Mouse (Mus musculus): ENCODE data around the gene Ide. TPM values are rescaled to one million over a fixed set of nuclear protein-coding genes. Genes with fewer than 3 reads are reported as not detected.

Gene Ide
- polyA plus RNA-seq, 1 experiment from 2014 or later: 46.1 TPM

DNA sequence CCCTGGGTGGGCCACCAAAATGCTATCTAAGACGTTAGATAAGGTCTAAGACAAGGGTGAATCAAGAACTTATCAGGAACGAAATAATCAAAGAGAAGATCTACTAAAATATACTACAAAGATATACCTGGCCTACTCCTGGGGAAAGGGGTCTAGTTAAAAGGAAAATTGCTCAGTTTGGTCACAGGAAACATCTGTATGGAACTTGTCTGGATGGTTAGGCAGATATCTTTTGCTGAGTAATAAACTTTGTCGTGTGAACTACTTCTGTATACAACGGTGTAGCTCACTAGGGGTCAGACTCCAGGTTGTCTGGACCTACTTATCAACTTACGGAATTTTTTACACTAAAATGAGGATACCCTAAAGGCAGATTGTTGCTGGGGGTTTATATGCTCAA lies 22.4 kb upstream of the Ide start:
- Histone ChIP-seq H3K27me3 (ENCODE audit: insufficient read depth, poor library complexity, severe bottlenecking) (no peaks in the 10 kb centered on the region), H3K4me1 (replicated peaks) (peaks cover 3% of the 10 kb centered on the region; the same call in 1 of the 2 replicates), H3K36me3 (no peaks in the 10 kb centered on the region), H3K4me3 (no peak overlapping the region), H3K9me3 (no peaks in the 10 kb centered on the region), H3K27ac (no peak overlapping the region)
- no peak for DNase-seq (ENCODE audit: low spot score)
- 72% methylated on average over 5 of the region's 5 CpGs for WGBS

DNA sequence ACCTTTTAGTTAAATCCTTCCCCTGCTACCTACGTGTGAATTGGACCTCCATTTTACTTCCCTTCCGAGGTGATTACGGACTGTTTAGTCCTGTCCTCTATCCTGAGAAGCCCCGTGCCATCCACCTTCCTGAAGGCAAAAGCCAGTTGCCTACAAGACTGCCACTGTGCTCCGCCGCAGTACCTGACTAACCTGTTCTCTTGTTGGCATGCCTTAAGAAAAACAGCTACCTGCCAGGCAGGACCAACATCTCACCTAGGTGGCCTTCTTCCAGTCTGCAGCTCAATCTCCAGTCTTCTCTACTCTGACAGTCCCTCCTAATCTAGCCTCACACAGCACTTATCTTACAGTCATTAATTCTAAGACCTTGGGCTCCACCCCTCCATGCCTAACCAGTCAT lies 15.7 kb upstream of the Ide start:
- Histone ChIP-seq H3K4me1 (replicated peaks) (no peaks in the 10 kb centered on the region), H3K9me3 (0 out of 2 replicates have a peak, but pooled peaks cover 5% of the 10 kb centered on the region), H3K36me3 (peaks cover 17% of the 10 kb centered on the region), H3K27me3 (ENCODE audit: insufficient read depth, poor library complexity, severe bottlenecking) (no peaks in the 10 kb centered on the region), H3K27ac (no peak overlapping the region), H3K4me3 (no peak overlapping the region)
- WGBS: 93% methylated on average over 6 of the region's 6 CpGs
- DNase-seq (ENCODE audit: low spot score): no peak

DNA sequence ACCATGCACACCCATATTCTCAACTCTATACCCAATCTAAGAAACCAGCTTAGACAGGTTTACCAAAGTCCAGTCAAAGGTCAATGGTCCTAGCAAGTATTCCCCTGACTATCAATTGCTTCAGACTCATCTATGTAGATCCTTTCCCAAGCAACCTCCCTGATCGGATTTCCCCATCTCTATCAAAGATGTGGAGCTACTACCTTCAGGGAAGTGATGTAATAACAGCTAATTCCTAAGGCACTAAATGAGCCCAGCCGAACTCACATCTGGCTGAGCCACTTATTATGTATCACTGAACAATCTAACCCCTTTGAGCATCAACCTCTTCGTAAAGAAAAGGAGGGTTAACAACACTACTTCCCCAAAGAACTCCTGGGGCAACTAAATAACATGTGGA lies 15.1 kb upstream of the Ide start:
- peaks cover 17% of the 10 kb centered on the region for H3K36me3 ChIP-seq
- H3K27ac ChIP-seq: no peak overlapping the region
- no peak overlapping the region for H3K4me3 ChIP-seq
- no peak for DNase-seq (ENCODE audit: low spot score)
- no peaks in the 10 kb centered on the region for H3K4me1 ChIP-seq (replicated peaks)
- H3K27me3 ChIP-seq (ENCODE audit: insufficient read depth, poor library complexity, severe bottlenecking): no peaks in the 10 kb centered on the region
- H3K9me3 ChIP-seq: 0 out of 2 replicates have a peak, but pooled peaks cover 5% of the 10 kb centered on the region
- 93% methylated on average over 3 of the region's 3 CpGs for WGBS

DNA sequence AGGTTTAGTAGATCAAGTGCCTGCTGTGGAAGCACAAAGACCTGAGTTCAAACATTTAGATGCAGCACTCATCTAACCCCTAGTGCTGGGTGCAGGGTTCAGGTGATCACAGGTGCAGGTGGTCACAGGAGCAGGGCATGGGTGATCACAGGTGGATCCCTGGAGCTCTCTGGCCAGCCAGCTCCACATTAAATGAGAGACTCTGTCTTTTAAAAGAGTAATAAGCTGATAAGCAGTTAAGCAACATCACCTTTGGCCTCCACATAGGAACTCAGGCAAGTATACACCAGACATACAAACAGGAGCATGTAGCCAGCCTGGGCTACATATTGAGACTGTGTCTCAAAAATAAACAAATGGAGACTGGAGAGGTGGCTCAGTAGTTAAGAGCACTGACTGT lies 11.3 kb upstream of the Ide start:
- Histone ChIP-seq H3K4me1 (replicated peaks) (no peaks in the 10 kb centered on the region), H3K36me3 (peaks cover 17% of the 10 kb centered on the region), H3K27ac (no peak overlapping the region)

DNA sequence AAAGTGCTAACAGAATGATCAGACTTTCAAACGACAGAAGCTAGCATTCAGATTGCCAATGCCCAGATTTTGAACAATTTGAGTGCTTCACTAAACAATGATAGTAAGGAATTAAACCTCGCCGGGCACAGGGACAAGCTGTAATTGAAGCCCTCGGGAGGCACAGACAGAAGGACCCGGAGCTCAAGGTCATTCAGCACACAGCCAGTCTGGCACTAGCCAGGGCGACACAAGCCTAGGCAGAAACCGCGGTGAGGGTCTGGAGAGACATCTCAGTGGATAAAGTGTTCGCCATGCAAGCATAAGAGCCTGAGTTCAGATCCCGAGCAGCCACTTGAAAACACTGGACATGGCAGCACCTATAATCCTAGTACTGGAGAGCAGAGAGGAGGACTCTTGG lies 10.7 kb upstream of the Ide start:
- peaks cover 17% of the 10 kb centered on the region for H3K36me3 ChIP-seq
- no peak for DNase-seq (ENCODE audit: low spot score)
- H3K4me3 ChIP-seq: no peak overlapping the region
- no peaks in the 10 kb centered on the region for H3K4me1 ChIP-seq (replicated peaks)
- WGBS: 89% methylated on average over 10 of the region's 10 CpGs
- H3K27ac ChIP-seq: no peak overlapping the region
- H3K27me3 ChIP-seq (ENCODE audit: insufficient read depth, poor library complexity, severe bottlenecking): no peaks in the 10 kb centered on the region
- 0 out of 2 replicates have a peak, but pooled peaks cover 5% of the 10 kb centered on the region for H3K9me3 ChIP-seq

More for the DNA sequence above, 11.3 kb upstream of the Ide start:
- no peak for DNase-seq (ENCODE audit: low spot score)
- Histone ChIP-seq H3K9me3 (0 out of 2 replicates have a peak, but pooled peaks cover 5% of the 10 kb centered on the region), H3K4me3 (no peak overlapping the region), H3K27me3 (ENCODE audit: insufficient read depth, poor library complexity, severe bottlenecking) (no peaks in the 10 kb centered on the region)

DNA sequence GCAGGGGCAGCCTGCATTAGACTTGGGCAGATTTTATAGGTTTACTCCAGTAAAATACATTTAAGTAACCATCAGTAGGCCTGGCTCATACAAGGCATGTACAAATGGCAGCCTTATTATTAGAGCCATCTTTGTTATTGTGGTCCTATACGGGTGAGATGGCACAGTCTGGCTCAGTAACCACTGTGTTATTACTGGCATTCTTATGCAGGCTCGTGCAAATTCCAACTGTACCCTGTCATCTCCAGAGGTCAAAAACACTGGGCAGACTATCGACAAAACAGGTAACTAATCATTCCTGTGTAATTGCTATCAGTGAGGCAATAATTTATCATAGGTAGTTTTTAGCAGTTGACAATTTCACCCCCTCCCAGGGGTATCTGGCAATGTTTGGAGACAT lies 8.6 kb upstream of the Ide start:
- H3K4me1 ChIP-seq (replicated peaks): no peaks in the 10 kb centered on the region
- no peak overlapping the region for H3K27ac ChIP-seq
- H3K4me3 ChIP-seq: no peak overlapping the region
- peaks cover 5% of the 10 kb centered on the region for H3K36me3 ChIP-seq
- H3K9me3 ChIP-seq: no peaks in the 10 kb centered on the region
- no peak for DNase-seq (ENCODE audit: low spot score)
- WGBS: 85% methylated on average over 3 of the region's 3 CpGs
- H3K27me3 ChIP-seq (ENCODE audit: insufficient read depth, poor library complexity, severe bottlenecking): no peaks in the 10 kb centered on the region

DNA sequence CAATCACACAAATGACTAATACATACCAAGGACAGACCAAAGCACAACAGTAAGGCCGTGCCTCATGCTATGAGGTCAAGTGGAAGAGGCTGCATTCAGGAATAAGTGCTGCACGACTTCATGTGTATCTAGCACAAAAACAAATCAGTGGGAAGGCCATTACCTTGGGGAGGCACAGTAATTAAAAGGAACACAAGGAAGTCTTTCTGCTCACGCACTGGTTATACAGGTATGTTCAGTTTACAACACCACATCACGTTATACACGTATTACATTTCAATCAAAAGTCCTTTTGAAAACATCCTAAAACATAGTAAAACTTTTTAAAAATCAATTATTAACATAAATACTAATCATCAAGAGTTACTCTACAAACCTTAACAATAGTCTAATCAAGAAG lies 6.2 kb upstream of the Ide start:
- H3K4me1 ChIP-seq (replicated peaks): no peaks in the 10 kb centered on the region
- no peak overlapping the region for H3K27ac ChIP-seq
- no peaks in the 10 kb centered on the region for H3K27me3 ChIP-seq (ENCODE audit: insufficient read depth, poor library complexity, severe bottlenecking)
- DNase-seq (ENCODE audit: low spot score): no peak
- WGBS: 88% methylated on average over 5 of the region's 5 CpGs
- H3K4me3 ChIP-seq: no peak overlapping the region
- H3K9me3 ChIP-seq: no peaks in the 10 kb centered on the region
- H3K36me3 ChIP-seq: no peaks in the 10 kb centered on the region

DNA sequence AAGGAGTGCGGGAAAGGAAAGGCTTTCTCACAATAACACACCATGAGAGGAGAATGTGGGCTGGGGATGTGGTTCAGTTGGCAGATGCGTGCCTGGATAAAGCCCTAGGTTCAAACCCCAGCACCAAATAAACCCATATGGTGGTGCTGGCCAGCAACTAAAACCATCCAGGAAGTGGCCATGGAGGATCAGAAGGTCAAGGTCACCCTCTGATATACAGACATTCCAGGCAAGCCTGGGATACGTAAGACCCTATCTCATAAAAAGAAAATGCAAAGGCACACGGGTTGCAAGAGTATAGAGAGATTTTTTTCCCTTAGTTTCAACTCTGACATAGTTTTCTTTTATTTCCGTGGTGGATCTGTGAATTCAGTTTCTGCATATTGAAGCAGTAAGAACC lies 3.3 kb upstream of the Ide start:
- WGBS: 84% methylated on average over 5 of the region's 5 CpGs
- DNase-seq (ENCODE audit: low spot score): no peak
- Histone ChIP-seq H3K36me3 (no peaks in the 10 kb centered on the region), H3K27me3 (ENCODE audit: insufficient read depth, poor library complexity, severe bottlenecking) (no peaks in the 10 kb centered on the region), H3K27ac (no peak overlapping the region), H3K4me1 (replicated peaks) (no peaks in the 10 kb centered on the region), H3K9me3 (no peaks in the 10 kb centered on the region), H3K4me3 (no peak overlapping the region)

DNA sequence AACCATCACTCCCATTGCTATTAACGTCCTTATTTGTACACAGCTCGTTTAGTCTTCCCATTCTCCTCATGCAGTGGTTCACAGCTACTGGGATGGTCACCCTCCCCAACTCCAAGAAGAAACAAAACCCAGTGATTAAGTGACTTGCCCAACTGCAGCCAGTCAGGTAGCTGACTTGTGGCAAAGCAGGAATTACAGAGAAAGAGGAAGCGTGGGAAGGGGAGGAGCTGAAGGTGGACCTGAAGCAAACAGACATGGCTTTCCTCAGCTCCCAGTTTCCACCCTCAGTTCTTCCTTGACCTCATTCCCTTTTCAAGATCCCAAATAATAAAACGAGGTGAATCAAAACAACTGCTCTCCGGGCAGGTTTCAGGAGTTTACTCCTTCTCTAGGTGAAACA lies 2.8 kb upstream of the Ide start:
- DNase-seq (ENCODE audit: low spot score): no peak
- WGBS: 89% methylated on average over 5 of the region's 5 CpGs

DNA sequence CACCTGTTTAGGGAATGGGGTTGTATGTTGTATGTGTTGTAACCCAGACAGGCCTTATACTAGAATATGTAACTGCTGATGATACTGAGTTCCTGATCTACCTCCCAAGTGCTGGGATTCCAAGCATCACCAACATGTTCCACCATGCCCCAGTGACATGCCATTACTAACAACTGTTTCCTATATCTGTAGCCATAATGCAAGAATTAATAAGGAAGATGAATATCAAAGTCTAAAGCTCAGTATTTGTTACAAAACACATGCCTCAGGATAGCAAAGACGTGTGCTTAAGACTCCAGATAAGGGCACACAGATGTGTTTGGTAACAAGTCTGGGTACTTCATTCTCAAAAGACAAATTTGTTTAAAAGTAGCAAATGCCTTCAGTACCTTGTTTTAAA lies 2.3 kb downstream of the Ide start:
- DNase-seq (ENCODE audit: low spot score): no peak
- H3K9me3 ChIP-seq: no peaks in the 10 kb centered on the region
- no peaks in the 10 kb centered on the region for H3K27me3 ChIP-seq (ENCODE audit: insufficient read depth, poor library complexity, severe bottlenecking)
- H3K27ac ChIP-seq: no peak overlapping the region
- 88% methylated on average over 1 of the region's 1 CpGs for WGBS
- no peak overlapping the region for H3K4me3 ChIP-seq
- no peaks in the 10 kb centered on the region for H3K36me3 ChIP-seq
- no peaks in the 10 kb centered on the region for H3K4me1 ChIP-seq (replicated peaks)

More for the DNA sequence above, 2.8 kb upstream of the Ide start:
- H3K27ac ChIP-seq: no peak overlapping the region
- no peaks in the 10 kb centered on the region for H3K27me3 ChIP-seq (ENCODE audit: insufficient read depth, poor library complexity, severe bottlenecking)
- H3K9me3 ChIP-seq: no peaks in the 10 kb centered on the region
- H3K4me3 ChIP-seq: no peak overlapping the region
- no peaks in the 10 kb centered on the region for H3K4me1 ChIP-seq (replicated peaks)
- no peaks in the 10 kb centered on the region for H3K36me3 ChIP-seq

DNA sequence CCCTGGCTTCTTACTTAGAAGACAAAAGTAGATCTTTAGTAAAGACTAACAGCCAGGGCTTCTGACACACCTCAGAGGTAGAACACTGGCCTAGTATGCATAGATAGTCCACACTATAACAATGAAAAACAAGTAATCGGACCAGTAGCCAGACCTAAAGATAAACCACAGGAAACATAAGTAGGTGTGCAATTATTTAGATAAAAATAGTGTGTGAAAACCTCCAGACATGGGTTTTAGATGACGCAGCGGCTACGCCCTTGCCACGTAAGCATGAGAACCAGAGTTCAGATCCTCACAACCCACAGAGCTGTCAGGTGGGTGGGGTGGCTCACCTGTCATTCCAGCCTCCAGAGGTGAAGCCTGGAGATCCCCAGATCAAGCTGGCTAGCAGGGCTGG lies 4.3 kb downstream of the Ide start:
- Histone ChIP-seq H3K36me3 (peaks cover 18% of the 10 kb centered on the region), H3K27me3 (ENCODE audit: insufficient read depth, poor library complexity, severe bottlenecking) (no peaks in the 10 kb centered on the region), H3K4me1 (replicated peaks) (no peaks in the 10 kb centered on the region), H3K27ac (no peak overlapping the region), H3K4me3 (no peak overlapping the region), H3K9me3 (no peaks in the 10 kb centered on the region)
- WGBS: 93% methylated on average over 5 of the region's 5 CpGs
- DNase-seq (ENCODE audit: low spot score): no peak

DNA sequence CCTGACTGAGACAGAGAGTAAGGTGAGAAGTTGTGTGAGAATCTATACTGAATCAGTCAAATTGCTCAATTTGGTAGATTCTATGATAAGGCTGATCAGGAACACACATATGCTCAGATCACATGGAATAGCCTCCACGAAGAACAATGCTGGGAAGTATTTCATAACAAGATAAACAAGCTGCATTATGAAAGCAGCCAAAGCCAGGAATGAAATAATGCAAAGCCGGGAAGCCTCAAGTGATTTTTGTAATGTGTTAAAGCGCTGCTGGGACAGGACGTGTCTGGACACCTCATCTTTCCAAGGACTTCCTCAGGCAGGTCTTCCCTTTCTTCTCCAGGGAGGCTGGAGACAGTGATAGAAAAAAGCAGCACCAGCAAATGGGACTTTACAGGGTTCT lies 4.9 kb downstream of the Ide start:
- no peaks in the 10 kb centered on the region for H3K9me3 ChIP-seq
- no peak for DNase-seq (ENCODE audit: low spot score)
- H3K27me3 ChIP-seq (ENCODE audit: insufficient read depth, poor library complexity, severe bottlenecking): no peaks in the 10 kb centered on the region
- H3K27ac ChIP-seq: no peak overlapping the region
- no peak overlapping the region for H3K4me3 ChIP-seq
- H3K36me3 ChIP-seq: peaks cover 24% of the 10 kb centered on the region
- no peaks in the 10 kb centered on the region for H3K4me1 ChIP-seq (replicated peaks)
- 94% methylated on average over 4 of the region's 4 CpGs for WGBS

DNA sequence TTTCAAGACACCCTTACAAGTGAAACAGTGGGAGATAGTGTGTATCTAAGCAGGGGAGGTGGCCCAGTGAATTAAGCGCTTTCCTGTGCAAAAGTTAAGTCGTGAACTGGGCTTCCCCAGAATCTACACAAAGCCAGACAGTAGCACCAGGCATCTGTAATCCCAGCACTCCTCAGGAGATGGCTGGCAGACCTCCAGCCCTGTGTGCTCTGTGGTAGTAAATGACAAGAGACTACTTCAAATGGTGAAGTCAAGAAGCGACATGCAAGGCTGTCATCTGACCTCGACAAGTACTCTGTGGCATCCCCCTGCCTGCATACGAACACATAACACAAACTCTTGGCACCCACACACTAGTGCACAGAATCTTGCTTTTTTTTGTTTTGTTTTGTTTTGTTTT lies 10.4 kb downstream of the Ide start:
- no peak for DNase-seq (ENCODE audit: low spot score)
- WGBS: 93% methylated on average over 5 of the region's 5 CpGs
- Histone ChIP-seq H3K27me3 (ENCODE audit: insufficient read depth, poor library complexity, severe bottlenecking) (no peaks in the 10 kb centered on the region), H3K27ac (no peak overlapping the region), H3K36me3 (peaks cover 45% of the 10 kb centered on the region), H3K4me3 (no peak overlapping the region), H3K4me1 (replicated peaks) (no peaks in the 10 kb centered on the region), H3K9me3 (no peaks in the 10 kb centered on the region)

DNA sequence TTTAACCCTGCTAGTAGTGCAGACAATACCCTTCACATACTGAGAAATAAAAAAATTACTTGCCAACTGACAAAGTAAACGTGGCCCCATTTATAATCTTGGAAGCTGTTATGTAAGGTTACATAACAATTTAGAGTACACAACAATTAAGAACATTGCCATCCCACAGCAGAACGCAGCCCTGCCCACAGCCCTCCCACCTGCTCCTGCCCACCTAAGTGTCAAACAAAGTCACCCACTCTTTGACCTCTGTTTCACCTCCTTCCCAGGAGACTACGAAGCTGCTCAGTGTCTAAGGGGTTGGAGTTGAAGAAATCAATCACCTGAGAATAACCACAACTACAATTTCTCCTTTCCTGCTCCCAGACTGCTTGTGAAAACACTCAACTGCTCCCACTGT lies 14.1 kb downstream of the Ide start:
- H3K9me3 ChIP-seq: no peaks in the 10 kb centered on the region
- H3K27ac ChIP-seq: no peak overlapping the region
- H3K4me3 ChIP-seq: no peak overlapping the region
- no peaks in the 10 kb centered on the region for H3K4me1 ChIP-seq (replicated peaks)
- peaks cover 35% of the 10 kb centered on the region for H3K36me3 ChIP-seq
- H3K27me3 ChIP-seq (ENCODE audit: insufficient read depth, poor library complexity, severe bottlenecking): no peaks in the 10 kb centered on the region
- DNase-seq (ENCODE audit: low spot score): no peak
- WGBS: 82% methylated on average over 3 of the region's 3 CpGs

Measured in hindbrain, embryonic 10.5 days (tissue).